Mouse (Mus musculus) NIH3T3 (cell line): ENCODE results near the gene Mrpl54.

Source experiments
- DNase-seq: peaks from one replicate; pipeline ENCODE4 v3.0.0-alpha.2; 2012; ENCODE audit warnings: low read depth

The Mrpl54 gene

GRCm38 (mm10) chr10:81266211-81267105, at the start of gene Mrpl54, which contains the start of gene Apba3:
Gene Mrpl54 (minus strand): TSS chr10:81266934.
Gene Apba3 (plus strand): TSS chr10:81266960.
- DNase-seq, result peak; percentile 99

- no peak for DNase-seq
Measured at GRCm38 (mm10) chr10:81315587-81315986, 48.9 kb upstream of the Mrpl54 start.

- no peak for DNase-seq
Measured at GRCm38 (mm10) chr10:81314201-81314600, 47.5 kb upstream of the Mrpl54 start.

GRCm38 (mm10) chr10:81313581-81313980, 46.8 kb upstream of the Mrpl54 start:
- DNase-seq, result no peak

- DNase-seq, result no peak
Measured at GRCm38 (mm10) chr10:81309571-81309970, 42.8 kb upstream of the Mrpl54 start.

GRCm38 (mm10) chr10:81306837-81307682, 40.3 kb upstream of the Mrpl54 start:
- no peak for DNase-seq

GRCm38 (mm10) chr10:81306173-81306668, 39.5 kb upstream of the Mrpl54 start:
- DNase-seq, result no peak

GRCm38 (mm10) chr10:81305663-81306062, 38.9 kb upstream of the Mrpl54 start:
- DNase-seq, result no peak

- DNase-seq, result peak; percentile 77
Measured at GRCm38 (mm10) chr10:81304597-81305238, 38.0 kb upstream of the Mrpl54 start.

GRCm38 (mm10) chr10:81303761-81304160, 37.0 kb upstream of the Mrpl54 start:
- DNase-seq, result no peak

- no peak for DNase-seq
Measured at GRCm38 (mm10) chr10:81303258-81303657, 36.5 kb upstream of the Mrpl54 start.

GRCm38 (mm10) chr10:81302781-81303218, 36.1 kb upstream of the Mrpl54 start:
- DNase-seq, result no peak

GRCm38 (mm10) chr10:81302288-81302687, 35.6 kb upstream of the Mrpl54 start:
- DNase-seq, result no peak

GRCm38 (mm10) chr10:81301321-81301720, 34.6 kb upstream of the Mrpl54 start:
- DNase-seq, result no peak

- no peak for DNase-seq
Measured at GRCm38 (mm10) chr10:81300352-81300907, 33.7 kb upstream of the Mrpl54 start.

- no peak for DNase-seq
Measured at GRCm38 (mm10) chr10:81299585-81300351, 33.0 kb upstream of the Mrpl54 start.

GRCm38 (mm10) chr10:81298369-81299100, 31.8 kb upstream of the Mrpl54 start:
- DNase-seq, result no peak

- DNase-seq, result no peak
Measured at GRCm38 (mm10) chr10:81297845-81298244, 31.1 kb upstream of the Mrpl54 start.

GRCm38 (mm10) chr10:81297246-81297645, 30.5 kb upstream of the Mrpl54 start:
- DNase-seq, result no peak

GRCm38 (mm10) chr10:81295185-81295584, 28.5 kb upstream of the Mrpl54 start:
- DNase-seq, result no peak
